Mouse (Mus musculus) lung, postnatal 0 days (tissue): Measurements from ENCODE around the gene Ccnd1. TPM values are rescaled to one million over a fixed set of nuclear protein-coding genes. Genes with fewer than 3 reads are reported as not detected.
A peak's percentile ranks its signal among the peaks of the same experiment; 100 is the strongest.

Experiments
- ATAC-seq: fragments of 200-750 bp; cut with Nextera tagmentation; 2 replicates; pipeline ENCODE4 v1.8.0; 2017; ENCODE audit warnings: moderate library complexity
- DNase-seq: peaks from one replicate; pipeline ENCODE4 v3.0.0-alpha.2; 2016; ENCODE audit warnings: low spot score
- H3K27ac ChIP-seq: fragments of 300-500 bp; sonication (generic); 2 replicates; pipeline ENCODE4 v1.5.1; 2014; ENCODE audit warnings: antibody characterized with exemption, mild to moderate bottlenecking, low read length, mixed read lengths
- H3K27me3 ChIP-seq: fragments of 300-500 bp; sonication (generic); replicated peaks from 2 replicates; pipeline ENCODE4 v1.6.1; 2014; ENCODE audit warnings: low read length, mixed read lengths; ENCODE audit not compliant: insufficient read depth
- H3K36me3 ChIP-seq: fragments of 300-500 bp; sonication (generic); 2 replicates; pipeline ENCODE4 v1.6.1; 2014; ENCODE audit warnings: low read length, mixed read lengths; ENCODE audit not compliant: insufficient read depth
- H3K4me1 ChIP-seq: fragments of 300-500 bp; sonication (generic); 2 replicates; pipeline ENCODE4 v1.6.1; 2014; ENCODE audit warnings: antibody characterized with exemption, low read depth, low read length, mixed read lengths; ENCODE audit not compliant: insufficient read depth
- H3K4me2 ChIP-seq: fragments of 300-500 bp; sonication (generic); replicated peaks from 2 replicates; pipeline ENCODE4 v1.6.1; 2014; ENCODE audit warnings: low read depth, mild to moderate bottlenecking, low read length, moderate library complexity, mixed read lengths
- H3K4me3 ChIP-seq: fragments of 300-500 bp; sonication (generic); 2 replicates; pipeline ENCODE4 v1.5.1; 2014; ENCODE audit warnings: low read depth, low read length
- H3K9ac ChIP-seq: fragments of 300-500 bp; sonication (generic); replicated peaks from 2 replicates; pipeline ENCODE4 v1.6.1; 2014; ENCODE audit warnings: low read depth, mild to moderate bottlenecking
- H3K9me3 ChIP-seq: fragments of 300-500 bp; sonication (generic); 2 replicates; pipeline ENCODE4 v1.6.1; 2016; ENCODE audit warnings: low read length, mixed read lengths
- CTCF ChIP-seq: IDR thresholded peaks from 2 replicates; pipeline ENCODE4 v1.5.1; 2016; ENCODE audit warnings: antibody characterized with exemption, mild to moderate bottlenecking
- EP300 ChIP-seq: IDR thresholded peaks from 2 replicates; pipeline ENCODE4 v1.6.1; 2016; ENCODE audit warnings: antibody characterized with exemption, mild to moderate bottlenecking, control low read depth
- WGBS: fragments of 180-500 bp; shearing (Covaris S2); extraction: QIAGEN DNeasy Blood & Tissue Kit; methylation state at CpG from one replicate; pipeline ENCODE4 v1.1.7; 2014; 5-methylcytosine and 5-hydroxymethylcytosine counted together
- polyA plus RNA-seq: library from polyadenylated mRNA; unstranded; fragments of >200 nt; fragmentation: Nextera tagmentation; extraction: Ambion mirVana; gene quantifications from 2 replicates; pipeline ENCODE4 v1.2.1, GENCODE M21; 2015

Ccnd1 gene
- polyA plus RNA-seq, 1 experiment from 2014 or later = 68.4 TPM

GRCm38 (mm10) chr7:144963911-144964310 is 24.2 kb upstream of the Ccnd1 start:
- 66% methylated on average over 1 of the region's 1 CpGs for WGBS
- H3K4me3 ChIP-seq = no peak overlapping the region
- H3K4me2 ChIP-seq = no peak overlapping the region
- H3K9ac ChIP-seq = no peak overlapping the region
- peak; percentile 73 for ATAC-seq
- peak; percentile 70 for DNase-seq
- no peaks in the 10 kb centered on the region for H3K27me3 ChIP-seq
- peak overlapping the region; percentile 20; the same call in 1 of the 2 replicates for H3K27ac ChIP-seq
- H3K36me3 ChIP-seq = no peaks in the 10 kb centered on the region
- TF ChIP-seq CTCF = no peak
- TF ChIP-seq EP300 = peak; percentile 85
- H3K9me3 ChIP-seq = no peaks in the 10 kb centered on the region
- H3K4me1 ChIP-seq = no peaks in the 10 kb centered on the region; the same call in 1 of the 2 replicates

- H3K27ac ChIP-seq = no peak overlapping the region
- no peaks in the 10 kb centered on the region for H3K9me3 ChIP-seq
- 47% methylated on average over 12 of the region's 12 CpGs for WGBS
- no peaks in the 10 kb centered on the region for H3K4me1 ChIP-seq
- no peak for ATAC-seq
- H3K4me2 ChIP-seq = no peak overlapping the region
- no peak overlapping the region for H3K4me3 ChIP-seq
- H3K9ac ChIP-seq = no peak overlapping the region
- no peaks in the 10 kb centered on the region for H3K36me3 ChIP-seq
- no peak for TF ChIP-seq EP300
- no peak for TF ChIP-seq CTCF
- H3K27me3 ChIP-seq = no peaks in the 10 kb centered on the region
- DNase-seq = no peak
Measured at GRCm38 (mm10) chr7:144958509-144959395, 19.0 kb upstream of the Ccnd1 start.

GRCm38 (mm10) chr7:144943254-144943653 is 3.5 kb upstream of the Ccnd1 start:
- TF ChIP-seq CTCF = peak; percentile 65
- no peak for TF ChIP-seq EP300
- H3K9me3 ChIP-seq = no peaks in the 10 kb centered on the region
- DNase-seq (peak; percentile 84), ATAC-seq (peak; percentile 64)
- H3K4me2 ChIP-seq = peak overlapping the region; percentile 97
- no peak overlapping the region for H3K9ac ChIP-seq
- under 1% methylated on average over 45 of the region's 45 CpGs for WGBS
- H3K36me3 ChIP-seq = no peaks in the 10 kb centered on the region
- no peak overlapping the region for H3K27ac ChIP-seq
- H3K4me1 ChIP-seq = peaks cover 23% of the 10 kb centered on the region
- H3K4me3 ChIP-seq = peak overlapping the region; percentile 46
- H3K27me3 ChIP-seq = no peaks in the 10 kb centered on the region

GRCm38 (mm10) chr7:144942744-144943135 is 3.0 kb upstream of the Ccnd1 start:
- Histone ChIP-seq H3K36me3 (no peaks in the 10 kb centered on the region), H3K27me3 (no peaks in the 10 kb centered on the region), H3K9ac (no peak overlapping the region), H3K9me3 (no peaks in the 10 kb centered on the region), H3K4me1 (peaks cover 23% of the 10 kb centered on the region), H3K4me3 (peak overlapping the region; percentile 46; the same call in 1 of the 2 replicates), H3K4me2 (peak overlapping the region; percentile 97), H3K27ac (no peak overlapping the region)
- DNase-seq (no peak), ATAC-seq (no peak)
- WGBS = 5% methylated on average over 20 of the region's 20 CpGs
- TF ChIP-seq CTCF = no peak
- no peak for TF ChIP-seq EP300

- TF ChIP-seq EP300 (no peak), CTCF (no peak)
- Histone ChIP-seq H3K27ac (peak overlapping the region; percentile 20; the same call in 1 of the 2 replicates), H3K36me3 (no peaks in the 10 kb centered on the region), H3K4me2 (peak overlapping the region; percentile 97), H3K4me1 (peaks cover 23% of the 10 kb centered on the region), H3K4me3 (peak overlapping the region; percentile 46; the same call in 1 of the 2 replicates), H3K27me3 (no peaks in the 10 kb centered on the region), H3K9me3 (no peaks in the 10 kb centered on the region), H3K9ac (no peak overlapping the region)
- ATAC-seq (0 out of 2 replicates have a peak, but pooled peaks have one; percentile 6), DNase-seq (peak; percentile 47)
- 1% methylated on average over 35 of the region's 35 CpGs for WGBS
Measured at GRCm38 (mm10) chr7:144942071-144942743, 2.5 kb upstream of the Ccnd1 start.

- peaks cover 23% of the 10 kb centered on the region for H3K4me1 ChIP-seq
- H3K9me3 ChIP-seq = no peaks in the 10 kb centered on the region
- peak overlapping the region; percentile 69 for H3K27ac ChIP-seq
- H3K9ac ChIP-seq = peak overlapping the region; percentile 43
- peak overlapping the region; percentile 97 for H3K4me2 ChIP-seq
- TF ChIP-seq EP300 (0 out of 2 replicates have a peak, but pooled peaks have one; percentile 37), CTCF (no peak)
- ATAC-seq = peak; percentile 85
- WGBS = 2% methylated on average over 39 of the region's 39 CpGs
- H3K27me3 ChIP-seq = no peaks in the 10 kb centered on the region
- H3K4me3 ChIP-seq = peak overlapping the region; percentile 46
- DNase-seq = peak; percentile 96
- H3K36me3 ChIP-seq = no peaks in the 10 kb centered on the region
Measured at GRCm38 (mm10) chr7:144941242-144941831, 1.6 kb upstream of the Ccnd1 start.
